Mouse (Mus musculus): ENCODE data around the gene 2010300C02Rik.

DNA sequence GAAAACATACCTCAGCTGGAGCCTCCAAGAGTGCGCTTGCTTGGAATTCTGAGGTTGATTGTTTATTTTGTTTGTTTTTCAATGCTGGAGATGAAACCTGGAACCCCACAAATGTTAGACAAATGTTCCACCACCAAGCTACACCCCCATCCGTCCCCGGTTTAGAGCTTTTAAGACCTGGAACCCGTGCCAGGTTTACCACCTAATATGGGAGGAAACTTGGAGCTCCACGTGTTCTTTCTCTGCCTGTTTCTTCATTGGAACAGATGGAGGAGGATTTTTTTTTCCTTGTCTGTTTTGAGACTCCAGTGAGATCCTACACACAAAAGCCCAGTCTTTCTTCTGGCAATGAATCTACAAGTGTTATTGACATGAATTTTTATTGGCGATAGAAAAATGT, 30.2 kb downstream of the 2010300C02Rik start:
- TF ChIP-seq CTCF (conservative IDR thresholded peaks at IDR 0.05; ENCODE audit: low read length) = no peak
- no peak for TF ChIP-seq NANOG (IDR thresholded peaks at IDR 0.05; ENCODE audit: borderline replicate concordance, low read length)
